Mouse (Mus musculus): ENCODE measurements around the gene Hltf. TPM values are rescaled to one million over a fixed set of nuclear protein-coding genes. Genes with fewer than 3 reads are reported as not detected.
"Not testable (repeated sequence)": the region's sequence is repeated elsewhere in the genome, so short reads cannot be mapped to it uniquely, and the experiment has no call there.

The Hltf gene
- total RNA-seq (2021): 1 to 10 TPM; 5.2 to 7.5 TPM
- long read RNA-seq, experiment 1, partial matches to known transcripts: 0 of 4 reads
- long read RNA-seq, experiment 1, other reads (novel, unspliced or antisense): 4 of 4 reads
- long read RNA-seq, experiment 2, full-length matches to known transcripts: 2 of 5 reads
- long read RNA-seq, experiment 2, partial matches to known transcripts: 1 of 5 reads
- long read RNA-seq, experiment 2, other reads (novel, unspliced or antisense): 2 of 5 reads

DNA sequence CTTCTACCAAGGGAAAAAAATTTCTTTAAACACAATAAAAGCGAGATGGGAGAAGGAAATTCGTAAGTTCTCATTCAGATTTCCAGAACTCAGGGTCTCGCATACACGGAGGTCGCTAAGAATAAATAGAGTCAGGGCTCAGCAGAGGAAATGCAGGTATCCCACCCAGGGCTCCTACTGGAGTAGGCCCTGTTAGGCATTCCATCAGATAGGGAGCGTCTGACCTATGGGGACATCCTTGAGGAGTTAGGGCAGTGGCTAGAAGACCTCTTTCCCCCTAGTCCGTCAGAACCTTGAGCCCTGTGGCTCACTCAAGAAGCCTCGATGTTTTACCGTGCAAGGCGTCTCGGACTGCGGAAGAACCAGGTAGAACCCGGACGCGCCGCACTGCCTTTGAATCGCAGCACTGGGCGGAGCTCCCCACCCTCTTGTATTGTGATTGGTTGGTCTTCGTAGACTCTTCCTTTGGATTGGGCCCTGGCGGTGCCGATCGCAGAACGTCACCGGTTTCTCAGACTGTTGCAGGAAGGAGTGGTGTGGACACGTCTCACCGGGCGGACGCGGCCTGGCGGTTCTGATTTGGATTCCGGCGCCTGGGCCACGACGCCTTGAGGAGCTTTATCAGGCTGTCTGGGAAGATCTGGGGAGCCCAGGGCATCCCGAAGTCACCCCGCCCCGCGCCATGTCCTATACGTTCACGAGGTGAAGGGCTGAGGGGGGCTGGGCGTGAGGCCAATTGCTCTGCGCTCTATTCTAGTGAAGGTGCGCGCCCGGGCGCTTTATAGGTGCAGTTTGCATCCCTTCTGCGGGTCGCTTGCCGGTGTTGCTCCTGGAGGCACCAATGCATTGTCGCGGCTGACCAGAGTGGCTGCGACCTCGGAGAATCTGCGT lies at the start of gene Hltf:
Hltf (plus strand) TSS at position 506 of the 891 bp plus-strand sequence.
- peak; percentile 89 for DNase-seq

DNA sequence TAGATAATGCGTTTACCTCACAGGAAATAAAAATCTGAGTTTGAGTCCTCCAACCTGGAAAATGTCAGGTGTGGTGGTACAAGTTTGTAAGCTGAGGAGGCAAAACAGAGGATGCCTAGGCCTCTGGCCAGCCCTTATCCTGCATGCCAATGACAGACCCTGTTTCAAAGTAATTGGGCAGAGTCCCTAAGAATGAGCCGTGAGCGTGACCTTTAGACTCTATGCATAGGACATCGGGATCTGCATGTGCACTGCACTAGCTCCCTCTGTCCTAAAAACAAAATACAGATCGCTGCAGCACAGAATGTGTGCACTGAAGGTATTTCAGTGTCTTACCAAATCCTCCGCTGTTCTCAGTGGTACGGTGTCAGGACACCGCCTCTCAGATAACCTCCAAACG lies 47.1 kb upstream of the Hltf start:
- DNase-seq: no peak

DNA sequence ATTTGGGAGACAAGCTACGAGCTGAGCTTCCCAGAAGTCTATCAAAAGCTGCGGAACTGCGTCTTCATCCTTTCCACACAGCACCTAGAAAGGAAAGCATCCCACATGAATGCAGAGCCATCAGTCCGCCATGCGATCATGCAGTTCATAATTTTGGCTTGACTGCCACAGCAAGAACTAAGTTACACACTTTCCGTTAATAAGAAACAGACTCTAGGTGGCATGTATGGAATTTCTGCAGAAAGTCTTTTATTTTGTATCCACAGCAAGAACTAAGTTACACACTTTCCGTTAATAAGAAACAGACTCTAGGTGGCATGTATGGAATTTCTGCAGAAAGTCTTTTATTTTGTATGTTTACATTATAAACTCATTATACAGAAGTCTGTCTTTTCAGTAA lies 46.7 kb upstream of the Hltf start:
- not testable (repeated sequence) for DNase-seq

DNA sequence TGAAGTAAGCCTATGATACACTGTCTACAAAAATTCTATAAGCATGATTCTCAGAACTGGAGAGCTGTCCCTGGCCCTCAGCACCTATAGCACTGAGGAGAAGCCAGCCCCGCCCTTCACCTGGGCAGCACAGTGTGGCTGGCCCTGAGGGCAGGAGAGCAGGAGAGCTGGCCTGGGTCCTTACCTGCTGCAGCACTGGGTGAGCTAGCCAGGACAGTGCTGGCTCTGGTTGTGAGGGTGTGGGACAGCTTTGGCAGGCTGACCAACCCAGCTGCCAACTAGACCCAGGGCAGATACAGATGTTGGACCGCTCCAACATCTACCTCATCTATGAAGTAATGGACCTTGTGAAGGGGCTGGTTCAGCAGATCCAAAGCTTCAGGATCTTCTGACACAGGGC lies 43.2 kb upstream of the Hltf start:
- DNase-seq: no peak

DNA sequence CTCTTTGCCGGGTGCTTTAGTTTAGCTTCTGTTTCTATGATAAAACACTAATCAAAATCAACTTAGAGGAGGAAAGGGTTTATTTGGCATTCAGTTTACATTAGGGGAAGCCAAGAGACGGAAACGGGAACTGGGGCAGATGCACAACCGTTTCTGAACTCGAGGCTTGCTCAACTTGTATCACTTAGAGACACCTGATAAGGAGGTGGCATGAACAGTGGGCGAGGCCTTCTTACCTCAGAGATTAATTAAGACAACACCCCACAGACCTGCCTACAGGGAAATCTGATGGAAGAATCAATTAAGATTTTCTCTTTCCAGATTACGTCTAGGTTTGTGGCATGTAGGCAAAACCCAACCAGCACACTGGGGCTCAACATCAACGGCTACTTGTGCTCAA lies 39.5 kb upstream of the Hltf start:
- no peak for DNase-seq

DNA sequence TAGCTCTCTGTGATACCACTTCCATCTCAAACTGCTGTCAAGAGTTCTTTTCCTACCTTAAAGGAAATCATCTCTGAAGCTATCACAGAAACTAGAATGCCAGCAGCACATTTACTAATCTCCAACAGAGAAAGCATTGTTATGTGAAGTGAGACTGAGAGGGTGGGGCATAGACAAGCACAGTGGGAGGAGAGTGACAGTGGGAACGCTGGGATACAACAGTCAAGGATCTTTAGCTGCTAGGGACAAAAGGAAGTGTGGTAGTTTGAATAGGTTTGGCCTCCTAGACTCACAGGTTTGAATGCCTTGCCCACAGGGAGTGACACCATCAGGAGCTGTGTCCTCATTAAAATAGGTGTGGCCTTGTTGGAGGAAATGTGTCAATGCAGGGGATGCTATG lies 33.8 kb upstream of the Hltf start:
- no peak for DNase-seq

DNA sequence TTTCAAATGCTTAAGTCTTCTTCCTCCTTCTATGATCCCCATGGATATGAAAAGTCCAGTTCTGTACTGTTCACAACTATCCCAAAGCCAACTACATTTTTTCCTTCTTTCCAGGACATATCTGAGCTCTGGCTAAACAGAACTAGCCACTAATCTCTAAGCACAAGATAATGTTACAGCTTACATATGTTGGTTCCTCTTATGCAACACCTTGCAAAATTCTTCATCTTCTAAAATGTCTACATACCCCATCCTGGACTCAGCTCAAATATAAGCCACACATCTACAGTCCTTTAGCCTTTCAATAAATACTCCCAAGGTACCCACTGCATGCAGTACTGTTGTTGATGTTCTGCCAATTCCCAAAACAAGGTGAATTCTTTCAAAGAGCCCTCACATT lies 31.1 kb upstream of the Hltf start:
- DNase-seq: no peak

DNA sequence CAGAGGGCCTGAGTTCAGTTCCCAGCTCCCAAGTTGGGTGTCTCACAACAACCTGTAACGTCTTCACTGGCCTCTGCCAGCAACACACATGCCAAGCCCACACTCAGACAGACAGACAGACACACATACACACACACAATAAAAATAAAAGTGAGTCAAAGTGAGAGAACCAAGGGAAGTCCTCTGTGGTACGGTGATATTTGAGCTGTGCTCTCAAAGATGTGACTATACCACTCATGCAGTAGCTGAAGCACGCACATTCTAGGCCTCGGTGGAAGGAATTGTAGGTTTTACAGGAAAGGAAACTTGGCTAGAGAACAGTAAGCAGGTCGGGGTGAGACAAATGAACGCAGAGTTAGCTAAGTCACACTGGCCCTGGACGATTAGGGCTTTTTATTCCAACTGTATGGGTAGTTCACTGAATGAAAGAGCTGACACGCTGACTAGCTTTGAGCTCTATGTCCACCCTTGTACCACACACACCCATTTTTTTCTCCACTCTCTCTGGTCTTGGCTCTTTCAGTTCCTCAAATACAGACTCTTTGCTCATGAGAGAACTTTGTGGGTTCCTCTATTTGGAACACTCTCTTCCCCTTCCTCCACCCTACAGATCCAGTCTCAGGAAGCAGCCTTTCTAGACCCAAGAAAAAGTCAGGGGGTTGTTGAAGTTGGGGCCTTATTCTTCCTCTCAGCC lies 30.5 kb upstream of the Hltf start:
- DNase-seq: no peak

DNA sequence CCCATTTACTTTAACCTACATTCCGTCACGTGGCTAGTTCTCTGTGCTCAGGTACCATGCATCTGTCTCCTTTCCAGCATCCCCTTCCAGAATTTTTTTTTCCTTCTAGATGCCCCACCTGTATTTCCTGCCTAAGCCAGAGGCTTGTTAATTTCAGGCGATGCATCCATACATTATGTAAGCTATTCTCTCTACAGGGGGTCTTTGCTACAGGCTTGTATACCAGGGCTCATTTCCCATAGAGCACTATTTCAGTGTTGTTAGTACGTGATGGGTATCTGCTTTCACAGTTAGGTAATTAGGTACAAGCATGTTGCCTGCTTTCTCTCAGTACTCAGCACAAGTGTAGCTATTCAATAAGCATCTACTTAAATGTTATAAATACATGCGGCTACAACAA lies 29.8 kb upstream of the Hltf start:
- no peak for DNase-seq

DNA sequence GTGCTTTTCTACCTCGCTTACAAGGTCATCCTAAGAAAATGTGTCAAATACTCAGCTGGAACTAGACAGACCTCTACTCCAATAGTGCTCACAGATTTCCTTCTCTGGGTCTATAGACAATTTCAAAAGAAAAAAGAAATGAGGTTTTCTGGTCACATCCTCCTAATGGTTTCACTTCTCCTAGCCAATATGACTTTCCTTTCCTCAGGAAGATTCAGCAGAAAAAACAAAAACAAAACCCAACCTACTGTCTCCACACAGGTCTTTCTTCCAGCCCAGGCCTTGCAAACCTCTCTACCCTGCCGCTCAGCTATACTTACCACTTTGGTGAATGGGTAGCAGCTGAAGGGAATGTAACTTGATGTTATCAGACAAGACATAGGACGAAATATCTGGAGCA lies 29.0 kb upstream of the Hltf start:
- DNase-seq: no peak

DNA sequence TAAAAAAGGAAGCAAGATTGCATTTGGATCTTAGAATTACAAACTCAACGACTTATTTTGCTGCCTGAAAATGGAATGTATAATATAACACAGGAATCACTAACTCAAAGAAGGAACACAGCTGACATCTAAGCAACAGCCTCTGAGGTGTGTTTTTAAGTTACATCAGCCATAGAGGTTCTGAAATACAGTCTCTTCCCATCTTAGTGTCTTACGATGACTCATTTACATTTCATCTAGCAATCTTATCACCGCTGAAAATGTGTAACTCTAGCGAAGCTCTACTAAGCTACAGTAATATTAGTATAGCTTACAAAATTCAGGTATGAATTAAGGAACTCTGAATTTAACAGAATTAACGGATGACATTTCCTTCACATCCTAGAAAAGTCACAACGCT lies 26.8 kb upstream of the Hltf start:
- no peak for DNase-seq

DNA sequence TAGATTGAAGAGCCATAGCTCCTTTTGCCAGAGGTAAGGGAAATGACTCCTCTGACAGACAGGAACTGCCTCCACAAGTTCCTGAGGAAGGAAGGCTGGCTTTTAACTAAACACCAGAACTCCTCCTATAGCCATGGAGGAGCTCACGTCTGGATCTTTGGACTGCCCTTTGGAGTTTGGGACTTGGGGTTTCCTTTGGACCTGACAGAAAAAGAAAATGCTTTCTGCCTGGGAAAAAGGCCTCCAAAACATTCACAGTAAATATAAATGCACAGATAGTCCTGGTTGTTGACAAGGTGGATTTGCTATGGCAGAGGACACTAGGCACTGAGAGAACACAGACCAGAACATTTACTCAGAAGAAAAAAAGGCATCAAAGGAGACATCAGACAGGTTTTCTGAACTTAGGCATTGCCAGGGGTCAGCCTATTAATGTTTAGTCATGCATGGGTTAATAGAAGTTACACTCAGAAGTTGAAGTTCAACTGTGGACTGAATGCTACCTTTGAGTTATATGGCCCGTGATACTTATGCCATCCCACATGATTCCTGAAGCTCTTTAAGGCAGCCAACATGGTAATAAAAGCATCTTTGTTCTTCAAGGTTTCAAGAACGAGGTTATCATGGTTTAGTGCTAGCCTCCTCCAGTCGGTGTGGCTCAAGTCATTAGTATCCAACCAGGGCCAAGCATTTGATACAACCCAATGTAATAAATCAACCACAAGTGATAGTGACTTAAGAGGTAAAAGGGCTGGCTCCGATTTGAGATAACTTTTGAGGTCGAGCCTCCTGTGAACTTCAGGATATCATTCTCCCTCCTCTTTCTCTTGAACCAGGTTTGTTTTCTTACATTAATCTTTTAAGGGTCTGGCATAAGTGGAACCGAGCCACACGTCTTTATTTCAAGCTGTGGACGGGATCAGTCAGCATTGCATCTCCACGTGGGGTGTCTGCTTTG lies 23.6 kb upstream of the Hltf start:
- no peak for DNase-seq

DNA sequence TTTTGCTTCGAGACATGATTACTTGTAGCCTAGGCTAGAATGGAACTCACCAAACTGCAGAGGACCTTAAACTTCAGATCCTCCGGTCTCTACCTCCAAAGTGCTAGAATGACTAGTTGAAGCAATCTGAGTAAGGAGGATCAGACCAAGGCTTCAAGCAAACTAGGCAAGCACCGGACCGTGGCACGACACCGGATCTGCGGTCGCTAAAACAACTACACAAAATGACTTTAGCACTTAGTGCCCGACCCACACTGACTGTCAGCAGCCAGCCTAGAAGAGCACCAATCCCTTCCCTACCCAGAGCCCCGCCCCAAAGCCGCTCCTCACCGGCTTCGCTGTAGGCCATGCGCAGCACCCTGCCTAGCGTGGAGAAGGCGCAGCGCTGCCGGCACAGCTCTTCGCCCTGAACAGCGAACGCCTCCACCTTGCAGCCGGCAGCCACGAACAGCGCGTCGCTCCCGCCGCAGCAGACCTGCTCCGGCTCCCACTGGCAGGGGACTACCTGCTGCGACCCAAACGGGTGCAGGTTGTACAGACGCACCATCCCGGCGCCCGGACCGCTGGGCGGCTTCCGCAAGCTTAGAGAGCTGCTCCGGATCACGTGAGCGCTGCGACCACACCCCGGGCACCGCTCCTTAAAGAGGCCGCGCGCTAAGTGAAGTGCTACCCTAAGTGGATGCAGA lies 22.7 kb upstream of the Hltf start, which contains the start of gene Hps3:
Hps3 (minus strand) TSS at position 597 of the 686 bp plus-strand sequence.
- peak; percentile 81 for DNase-seq

DNA sequence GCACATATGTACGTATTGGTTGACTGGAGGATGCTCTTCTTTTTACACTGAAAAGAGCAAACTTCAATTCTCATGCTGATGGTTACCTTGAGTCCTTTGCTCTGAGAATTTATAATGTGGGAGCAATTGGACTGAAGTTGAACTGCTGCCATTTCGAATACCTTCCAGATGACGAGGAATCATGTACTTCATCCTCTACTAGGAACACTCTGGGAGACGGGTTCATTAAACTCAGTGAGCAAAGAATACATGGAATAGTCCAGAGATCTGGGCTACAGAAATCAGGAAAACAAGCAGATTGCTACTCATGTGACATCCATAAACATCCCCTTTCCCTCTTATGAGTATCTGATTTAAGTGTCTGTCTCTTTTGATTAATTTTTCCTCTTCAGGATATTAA lies 21.5 kb upstream of the Hltf start:
- DNase-seq: no peak

DNA sequence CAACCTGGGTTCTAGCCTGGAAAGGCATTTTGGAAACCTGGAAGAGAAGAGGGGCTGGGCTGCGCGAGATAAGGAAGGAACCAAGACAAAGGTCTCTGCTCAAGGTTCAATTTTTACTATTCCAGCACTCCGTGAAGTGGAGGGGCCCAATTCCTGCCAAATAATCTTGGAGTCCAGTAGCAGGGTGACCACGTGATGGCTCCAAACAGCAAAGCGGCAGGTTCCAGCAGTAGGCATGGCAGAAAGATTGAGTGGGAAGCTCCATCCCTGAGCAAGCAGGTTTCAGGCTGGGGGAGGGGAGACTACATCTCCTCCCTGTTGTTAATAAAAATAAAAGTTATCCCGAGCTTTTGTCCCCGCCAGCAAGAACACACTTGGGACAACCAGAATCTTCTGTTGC lies 16.1 kb upstream of the Hltf start:
- not testable (repeated sequence) for DNase-seq

DNA sequence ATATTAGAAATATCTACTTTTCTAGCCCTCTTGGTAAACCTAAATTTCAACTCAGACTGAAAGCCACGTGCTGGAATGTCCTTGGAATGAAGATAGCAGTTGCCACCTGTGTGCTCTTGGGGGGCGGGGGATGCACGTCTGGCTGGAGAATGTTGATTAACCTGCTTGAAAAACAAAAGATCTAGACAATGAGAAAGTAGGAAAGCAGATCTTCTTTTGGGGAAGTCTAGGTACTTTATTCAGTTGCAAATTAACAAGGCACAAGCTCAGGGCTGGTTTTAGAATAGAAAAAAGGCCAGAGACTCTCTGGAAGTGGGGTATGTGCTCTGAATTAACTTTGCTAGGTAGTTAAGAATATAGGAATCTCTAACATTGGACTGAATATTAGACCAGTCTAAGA lies 12.9 kb upstream of the Hltf start:
- not testable (repeated sequence) for DNase-seq

DNA sequence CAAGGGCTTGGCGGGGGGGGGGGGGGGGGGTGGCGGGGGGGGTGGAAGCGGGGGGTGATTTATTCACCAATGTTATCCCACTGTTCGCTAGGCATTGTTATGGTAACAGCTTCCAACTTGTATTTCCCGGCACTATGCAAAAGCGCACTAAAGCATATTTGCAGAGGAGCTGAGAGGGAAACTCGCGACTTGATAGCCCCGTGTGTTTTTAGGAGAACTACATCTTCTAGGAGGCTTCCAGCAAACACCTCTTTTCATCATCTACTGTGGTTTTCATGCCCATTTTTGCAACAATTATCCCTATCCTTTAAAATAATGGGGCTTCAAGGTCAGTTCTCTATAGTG lies 558 bp downstream of the Hltf start:
- no peak for DNase-seq

DNA sequence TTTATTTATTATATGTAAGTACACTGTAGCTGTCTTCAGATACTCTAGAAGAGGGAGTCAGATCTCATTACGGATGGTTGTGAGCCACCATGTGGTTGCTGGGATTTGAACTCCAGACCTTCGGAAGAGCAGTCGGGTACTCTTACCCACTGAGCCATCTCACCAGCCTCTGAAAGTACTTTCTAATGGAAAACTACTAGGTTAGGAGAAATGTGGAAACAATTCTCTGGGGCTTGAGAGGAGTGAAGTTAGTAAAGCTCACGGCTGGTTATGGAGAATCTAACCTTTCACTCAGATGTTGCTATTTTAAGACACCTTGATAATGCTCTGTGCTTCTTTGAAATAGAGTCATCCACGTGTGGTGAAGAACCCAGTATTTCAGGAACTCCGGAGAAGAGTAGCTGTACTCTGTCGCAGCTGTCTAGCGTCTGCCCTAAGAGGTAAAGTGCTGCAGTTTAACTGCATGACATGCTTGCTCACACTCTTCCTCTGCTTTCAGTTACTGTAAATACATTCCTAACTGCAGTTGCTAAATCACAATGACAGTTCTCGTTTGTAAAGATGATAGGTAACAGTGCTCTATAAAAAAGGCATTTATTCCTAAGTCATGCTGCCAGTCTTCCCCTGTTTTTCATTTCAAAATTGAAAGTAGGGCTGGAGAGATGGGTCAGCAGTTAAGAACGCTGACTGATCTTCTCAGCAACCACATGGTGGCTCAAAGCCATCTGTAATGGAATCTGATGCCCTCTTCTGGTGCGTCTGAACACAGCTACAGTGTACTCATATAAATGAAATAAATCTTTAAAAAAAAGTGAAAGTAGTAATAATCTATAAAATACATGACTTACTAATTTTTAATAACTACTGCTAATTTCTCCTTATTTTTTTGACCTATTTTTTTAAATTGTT lies 18.8 kb downstream of the Hltf start:
- DNase-seq: no peak

DNA sequence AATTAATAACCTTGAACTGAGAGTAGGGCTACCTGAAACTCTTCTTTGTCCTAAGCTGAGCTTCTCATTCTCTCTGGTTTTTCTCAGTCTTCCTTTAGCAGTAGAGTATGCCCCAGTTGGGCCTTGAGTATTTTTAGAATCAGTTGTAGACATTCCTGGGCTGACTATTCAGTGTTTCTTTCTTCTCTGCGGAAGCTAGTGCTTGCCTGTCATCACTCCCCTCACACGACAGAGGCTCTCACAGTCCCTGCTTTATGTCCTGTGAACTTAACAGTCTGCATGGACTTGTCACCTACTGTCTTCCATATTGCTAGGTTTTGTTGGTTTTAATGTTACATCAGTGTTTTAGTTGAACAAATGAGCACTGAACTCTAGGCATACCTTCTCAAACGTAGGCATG lies 24.6 kb downstream of the Hltf start:
- no peak for DNase-seq

DNA sequence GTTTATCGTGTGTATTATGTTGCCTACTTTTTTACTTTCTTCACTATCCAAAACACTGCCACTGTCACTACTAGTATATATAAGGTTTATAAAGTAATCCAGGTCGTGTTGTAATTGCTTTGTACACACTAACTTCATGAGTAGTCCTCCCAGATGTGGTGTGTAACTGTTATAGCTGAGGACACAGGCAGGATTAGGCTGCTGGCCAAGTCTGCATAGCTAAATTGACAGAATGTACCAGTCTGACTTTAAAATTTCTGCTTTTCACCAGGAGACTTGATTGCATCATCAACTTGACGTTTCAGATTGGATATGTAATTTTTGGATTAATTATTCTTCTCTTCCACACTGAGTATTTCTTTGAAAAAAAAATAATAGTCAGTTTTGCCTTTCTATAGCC lies 46.2 kb downstream of the Hltf start:
- no peak for DNase-seq
